Mouse (Mus musculus) B cell, adult 2 months (primary cell): ENCODE data around the gene Trmt112.
"Not testable (repeated sequence)": the region's sequence is repeated elsewhere in the genome, so short reads cannot be mapped to it uniquely, and the experiment has no call there.

Source experiments
- DNase-seq, 2 experiments: peaks; one replicate each; pipeline ENCODE4 v3.0.0; 2022

Trmt112 gene

DNA sequence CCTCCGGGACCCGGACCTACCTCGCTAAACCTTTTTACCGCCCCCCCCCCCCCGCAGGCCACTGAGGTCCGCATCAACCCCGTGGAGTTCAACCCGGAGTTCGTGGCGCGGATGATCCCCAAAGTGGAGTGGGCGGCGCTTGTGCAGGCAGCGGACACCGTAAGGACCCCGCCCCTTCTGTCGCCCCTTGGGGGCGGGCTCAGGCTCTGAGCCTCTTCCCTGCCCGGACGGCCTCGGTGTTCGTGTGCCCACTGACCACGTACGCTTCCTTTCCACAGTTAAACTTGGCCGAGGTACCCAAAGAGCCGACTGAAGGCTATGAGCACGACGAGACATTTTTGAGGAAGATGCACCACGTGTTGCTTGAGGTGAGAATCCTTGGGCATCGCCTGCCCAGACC, 808 bp downstream of the Trmt112 start:
- not testable (repeated sequence) for DNase-seq

DNA sequence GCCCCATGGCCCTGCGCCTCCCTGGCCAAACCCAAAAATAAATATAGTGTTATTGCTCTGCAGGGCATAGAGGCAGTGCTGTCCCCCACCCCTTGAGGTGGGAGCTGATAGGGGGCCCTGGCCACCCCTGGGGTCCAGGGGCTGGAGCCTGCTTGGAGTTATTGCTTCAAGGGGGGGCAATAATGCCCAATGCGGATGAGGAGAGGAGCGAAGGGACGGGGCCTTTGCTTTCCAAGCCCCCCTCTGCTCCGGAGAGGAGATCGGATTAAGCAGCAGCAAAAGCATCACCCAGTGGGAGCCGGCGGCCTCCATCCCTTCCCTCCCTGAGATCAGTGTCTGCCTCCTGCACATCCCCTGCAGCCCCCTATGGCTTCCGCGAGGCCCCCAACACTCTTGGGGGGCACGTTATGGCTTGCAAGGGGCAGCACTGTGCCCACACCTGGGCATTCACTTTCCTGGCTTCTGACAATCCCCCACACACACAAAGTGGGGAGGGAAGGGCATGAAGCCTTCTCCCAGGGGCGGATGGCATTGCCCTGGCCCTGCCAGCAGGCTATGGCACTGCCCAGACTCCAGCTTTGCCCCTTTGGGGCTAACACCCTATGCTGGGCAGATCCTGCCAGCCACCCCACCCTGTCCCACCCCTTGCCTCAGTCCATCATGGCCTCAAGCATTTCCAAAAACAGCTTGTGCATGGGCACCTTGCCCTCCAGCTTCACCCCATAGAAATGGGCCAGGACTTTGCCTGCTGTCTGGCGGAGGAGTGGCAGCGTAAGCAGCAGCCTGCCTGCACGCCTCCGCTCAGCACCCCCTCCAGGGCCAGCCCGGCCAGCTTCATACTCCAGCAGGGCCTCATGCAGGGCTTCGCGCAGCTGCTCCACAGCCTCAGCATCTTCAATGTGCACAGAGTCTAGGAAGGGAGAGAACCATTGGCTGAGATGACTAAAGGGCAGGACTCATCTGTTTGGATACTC, 1.9 kb downstream of the Trmt112 start:
- DNase-seq: no peak

DNA sequence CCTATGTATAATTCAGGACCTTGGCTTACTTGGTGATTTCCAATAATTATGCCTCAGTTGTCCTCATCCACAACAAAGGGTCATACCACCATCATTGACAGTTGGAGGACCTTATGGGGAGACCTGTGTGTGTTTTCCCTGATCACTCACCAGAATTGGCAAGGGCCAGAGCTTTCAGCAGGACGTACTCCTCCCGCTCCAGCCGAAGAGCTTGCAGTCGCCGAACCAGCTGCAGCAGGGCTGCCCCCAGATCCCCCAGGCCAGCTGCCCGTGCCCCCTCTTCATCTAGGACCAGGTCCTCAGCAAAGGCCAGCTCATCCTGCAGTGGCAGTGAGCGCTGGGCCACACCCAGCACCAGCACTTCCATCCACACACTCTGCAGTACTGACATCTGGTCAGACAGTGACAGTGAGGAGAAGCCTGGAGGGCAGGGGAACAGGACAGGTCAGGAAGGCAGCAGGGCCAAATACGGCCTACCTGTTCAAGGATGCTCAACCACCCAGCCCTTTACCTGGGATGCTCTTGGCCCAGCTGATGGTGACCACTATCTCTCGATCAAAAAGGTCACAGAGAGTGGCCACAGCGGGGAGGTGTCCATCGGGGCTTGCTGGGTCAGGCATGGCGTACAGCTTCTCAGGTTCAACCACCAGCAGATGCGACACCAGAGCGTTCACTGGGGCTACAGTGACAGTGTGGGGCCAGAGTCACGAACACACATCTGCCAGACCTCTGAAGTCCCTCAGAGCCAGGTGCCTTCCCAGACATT, 2.9 kb downstream of the Trmt112 start:
- DNase-seq: no peak

DNA sequence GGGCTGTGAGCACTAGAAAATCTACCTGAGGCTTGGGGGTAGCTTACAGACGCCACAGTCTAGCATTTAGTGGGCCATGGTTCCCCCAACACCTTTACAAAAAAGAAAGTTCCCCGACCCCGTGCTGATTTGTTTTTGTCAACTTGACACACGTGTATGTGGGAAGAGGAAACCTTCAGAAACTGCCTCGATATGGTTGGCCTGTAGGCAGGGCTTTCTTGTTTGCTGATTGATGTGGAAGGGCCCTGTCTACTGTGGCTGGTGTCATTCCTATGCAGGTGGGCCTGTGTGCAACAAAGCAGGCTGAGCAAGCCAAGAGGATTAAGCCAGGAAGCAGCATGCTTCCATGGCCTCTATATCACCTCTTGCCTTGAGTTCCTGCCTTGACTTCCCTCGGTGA, 3.5 kb downstream of the Trmt112 start:
- no peak for DNase-seq

DNA sequence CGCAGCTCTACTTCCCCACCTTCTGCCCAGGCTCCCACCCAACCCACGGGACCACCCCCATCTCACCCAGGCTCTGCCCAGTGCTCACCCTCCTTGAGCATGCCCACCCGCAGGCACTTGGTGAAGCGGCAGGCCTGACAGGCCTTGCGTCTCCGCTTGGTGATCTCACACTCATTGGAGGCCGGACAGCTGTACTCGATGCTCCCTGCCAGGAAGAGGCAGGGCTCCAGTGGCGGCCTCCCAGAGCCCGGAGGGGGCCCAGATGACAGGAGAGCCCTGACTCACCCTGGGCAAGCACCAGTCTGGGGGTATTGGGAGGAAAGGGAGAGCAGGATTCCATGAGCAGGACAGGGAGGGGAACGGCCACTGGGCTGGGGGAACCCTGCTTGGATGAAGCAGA, 4.5 kb downstream of the Trmt112 start:
- no peak for DNase-seq

DNA sequence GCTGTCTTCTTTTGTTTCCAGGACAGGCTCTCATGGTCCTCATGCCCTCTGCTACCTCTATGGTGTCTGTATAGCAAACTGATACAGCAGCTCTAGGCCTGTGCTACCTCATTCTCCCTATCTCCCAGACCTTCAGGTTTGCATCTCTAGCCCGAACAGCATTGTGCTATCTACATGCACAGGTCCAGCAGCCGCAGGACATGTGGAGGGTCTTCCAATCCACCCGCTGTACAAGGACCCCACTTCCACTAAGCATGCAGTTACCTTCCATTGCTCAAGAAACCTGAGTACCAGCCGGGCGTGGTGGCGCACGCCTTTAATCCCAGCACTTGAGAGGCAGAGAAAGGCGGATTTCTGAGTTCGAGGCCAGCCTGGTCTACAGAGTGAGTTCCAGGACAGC, 5.0 kb downstream of the Trmt112 start:
- DNase-seq: no peak

DNA sequence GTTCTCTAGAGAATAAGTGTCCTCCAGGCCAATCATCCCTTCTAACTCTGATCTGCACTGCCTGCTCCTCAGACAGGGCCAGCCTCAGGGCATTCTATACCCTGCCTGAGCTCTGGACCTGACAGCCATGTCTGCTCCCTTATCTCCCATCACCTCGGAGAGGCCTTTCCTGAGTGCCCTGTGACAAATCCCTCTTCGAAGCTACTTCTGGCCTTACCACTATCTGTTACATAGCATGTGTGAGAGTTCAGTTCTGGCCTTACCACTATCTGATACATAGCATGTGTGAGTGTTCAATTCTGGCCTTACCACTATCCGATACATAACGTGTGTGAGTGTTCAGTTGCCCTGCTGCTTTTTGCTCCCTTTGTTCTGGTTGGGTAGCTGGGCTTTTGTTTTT, 5.8 kb downstream of the Trmt112 start:
- DNase-seq: no peak

DNA sequence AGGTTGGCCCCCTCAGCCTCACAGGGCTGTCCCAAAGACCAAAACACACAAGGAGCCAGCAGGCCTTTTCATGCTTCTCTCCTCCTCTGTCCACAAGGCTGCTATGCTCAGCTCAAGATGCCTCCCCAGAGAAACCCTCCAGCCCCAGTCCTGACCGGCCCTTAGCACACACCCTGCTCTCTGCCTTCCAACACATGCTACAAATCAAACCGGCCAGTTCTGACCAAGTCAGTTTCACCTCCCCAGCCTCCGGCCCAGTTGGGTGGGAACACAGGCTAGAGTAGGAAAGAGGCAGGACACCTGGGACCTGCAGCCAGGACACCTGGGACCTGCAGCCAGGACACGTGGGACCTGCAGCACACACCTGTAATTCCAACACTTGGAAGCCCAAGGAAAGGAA, 7.0 kb downstream of the Trmt112 start:
- no peak for DNase-seq

DNA sequence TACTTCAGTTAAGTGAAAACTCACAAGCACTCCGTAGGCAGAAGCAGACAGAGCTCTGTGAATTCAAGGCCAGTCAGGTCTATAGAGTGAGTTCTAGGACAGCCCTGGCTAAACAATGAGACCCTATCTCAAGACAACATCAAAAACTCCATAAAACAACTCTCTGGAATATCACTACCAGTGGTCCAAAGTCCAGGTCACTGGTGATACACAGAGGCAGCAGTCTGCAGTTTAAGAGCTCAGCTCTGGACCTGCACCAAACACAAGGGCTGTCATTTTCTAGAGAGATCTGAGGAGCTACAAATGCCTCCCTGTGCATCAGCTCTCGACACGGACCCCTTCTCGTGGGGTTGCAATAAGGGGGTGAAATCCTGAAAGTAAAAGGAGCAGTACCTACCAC, 8.8 kb downstream of the Trmt112 start:
- no peak for DNase-seq

DNA sequence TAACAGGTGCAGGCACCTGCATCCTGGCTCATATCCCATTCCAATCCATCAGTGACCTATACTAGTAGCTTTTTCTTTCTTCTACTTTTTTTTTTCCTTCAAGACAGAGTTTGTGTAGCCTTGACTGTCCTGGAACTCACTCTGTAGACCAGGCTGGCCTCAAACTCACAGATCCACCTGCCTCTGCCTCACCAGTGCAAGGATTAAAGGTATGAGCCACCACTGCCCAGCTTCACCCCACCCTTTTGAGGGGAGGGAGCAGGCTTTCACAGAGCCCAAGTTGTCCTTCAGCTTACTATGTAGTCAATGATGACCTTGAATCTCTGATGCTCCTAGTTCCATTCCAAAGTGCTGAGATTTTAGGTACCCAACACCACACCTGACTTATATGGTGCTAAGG, 9.9 kb downstream of the Trmt112 start:
- no peak for DNase-seq

DNA sequence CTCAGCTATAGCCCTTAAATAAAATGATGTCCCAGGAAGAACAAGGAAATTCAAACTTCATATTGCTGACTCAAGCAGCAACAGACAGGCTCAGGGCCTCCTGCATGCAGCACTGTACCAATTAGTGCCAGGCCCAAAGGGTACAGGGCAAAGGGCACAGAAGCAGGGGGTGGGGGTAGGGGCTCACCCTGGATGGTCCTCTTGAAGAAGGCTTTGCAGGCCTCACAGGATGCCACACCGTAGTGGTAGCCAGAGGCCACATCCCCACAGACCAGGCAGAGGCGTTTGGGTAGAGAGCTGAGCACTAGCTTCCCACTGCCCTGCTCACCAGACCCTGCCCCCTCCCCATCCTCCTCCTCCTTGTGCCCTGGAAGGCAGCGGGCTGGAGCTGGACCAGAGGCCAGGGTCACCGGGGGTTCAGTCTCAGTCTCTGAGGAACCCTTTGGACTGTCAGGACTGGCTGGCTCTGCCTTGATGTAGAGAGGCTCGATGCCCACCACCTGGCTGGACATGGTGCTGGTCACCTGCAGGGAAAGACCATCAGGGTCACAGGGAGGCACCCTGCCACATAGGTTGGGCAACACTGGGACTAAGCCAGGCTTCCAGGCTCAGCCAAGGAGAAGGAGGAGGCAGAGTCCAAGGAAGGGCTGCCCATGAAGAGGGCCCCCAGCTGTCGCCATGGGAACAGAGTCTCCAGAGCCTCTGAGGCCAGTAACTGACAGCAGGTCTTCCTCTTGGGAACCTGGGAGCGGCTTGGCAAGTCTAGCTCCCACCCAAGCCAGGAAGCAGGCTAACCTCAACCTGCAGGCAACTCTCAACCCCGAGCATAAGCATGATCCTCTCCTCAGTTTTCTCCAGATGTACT, 10.6 kb downstream of the Trmt112 start:
- DNase-seq: no peak

DNA sequence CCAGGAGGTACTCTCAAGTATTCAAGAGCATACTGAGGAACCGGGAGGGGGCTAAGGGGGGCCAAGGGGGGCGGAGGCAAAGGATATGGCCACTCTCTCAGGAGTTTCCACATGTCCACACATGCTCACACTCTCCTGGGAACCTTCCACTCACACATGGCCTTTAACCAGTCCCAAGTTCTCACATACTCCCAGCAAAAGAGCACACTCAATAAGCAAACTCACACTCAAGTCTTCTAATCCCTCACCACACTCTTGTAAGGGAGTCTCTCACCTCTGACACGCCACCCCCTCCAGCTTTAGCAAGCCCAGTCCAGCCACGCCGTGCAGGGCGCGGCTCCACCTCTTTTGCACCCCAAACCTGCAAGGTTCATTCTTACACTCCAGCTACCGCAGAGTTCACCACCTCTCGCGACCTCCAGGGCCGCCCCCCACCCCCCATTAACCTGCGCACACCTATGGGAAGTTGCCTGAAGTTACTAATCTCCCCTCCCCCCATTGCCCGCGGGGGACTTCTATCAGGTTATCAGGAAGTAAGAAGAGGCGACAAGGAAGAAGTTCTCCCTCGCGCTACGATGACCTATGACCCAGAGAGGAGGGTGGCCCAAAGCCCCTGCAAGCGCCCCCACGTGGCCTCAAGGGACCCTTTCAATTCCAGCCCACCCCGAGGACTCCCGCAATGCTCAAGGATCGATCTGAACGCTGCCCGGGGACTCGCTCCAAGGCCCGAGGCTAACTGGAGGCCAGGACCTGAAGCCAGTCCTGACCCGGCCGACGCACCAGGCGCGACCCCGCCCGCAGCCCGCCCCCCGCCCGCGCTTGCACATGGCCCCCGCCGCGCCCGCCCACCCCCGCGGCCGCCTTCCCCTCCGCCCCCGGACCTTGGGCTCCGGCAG, 11.5 kb downstream of the Trmt112 start:
- DNase-seq: peak; percentile 60 to 63

DNA sequence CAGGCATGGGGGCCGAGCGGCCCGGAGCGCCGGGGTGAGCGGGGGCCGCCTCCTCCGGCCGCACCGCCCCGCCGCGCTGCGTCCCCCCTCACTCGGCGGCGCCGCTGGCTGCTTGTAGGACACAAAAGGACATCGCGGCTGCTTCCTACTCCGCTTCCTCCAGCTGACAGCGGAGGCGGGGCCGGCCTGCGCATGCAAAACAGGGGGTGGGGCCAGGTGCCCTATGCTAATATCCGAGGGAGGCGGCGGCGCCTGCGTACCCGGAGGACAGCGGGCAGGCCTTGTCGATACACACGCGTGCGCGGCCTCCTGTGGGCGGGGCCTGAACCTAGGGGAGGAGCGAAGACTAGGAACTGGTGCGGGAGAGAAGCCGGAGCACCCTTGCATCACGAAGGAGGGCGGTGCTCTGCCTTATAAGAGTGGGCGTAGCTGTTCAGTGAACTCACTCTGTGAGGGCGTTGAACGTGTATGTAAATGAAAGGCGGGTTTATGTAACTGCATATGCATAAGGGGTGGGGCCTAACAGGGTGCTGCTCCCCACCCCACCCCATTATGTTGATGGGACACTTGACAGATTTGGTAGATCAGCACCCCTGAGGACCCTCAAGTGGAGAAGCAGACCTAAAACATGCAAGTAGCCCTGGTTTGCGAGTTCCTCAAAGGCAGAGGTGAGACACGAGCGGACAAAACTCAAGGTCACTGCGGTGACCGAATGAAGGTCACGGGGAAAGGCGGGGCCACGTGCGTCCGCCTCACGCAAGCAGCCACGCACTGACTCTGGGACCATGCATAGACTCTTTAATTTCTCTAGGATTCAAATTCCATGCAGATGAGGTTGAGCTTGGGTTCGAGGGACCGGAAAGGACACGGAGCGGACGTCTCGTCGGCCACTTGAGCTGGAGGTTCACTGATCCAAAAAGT, 12.4 kb downstream of the Trmt112 start, which contains the start of gene Esrra:
Gene Esrra (minus strand): TSS at position 167 of the 921 bp plus-strand sequence.
- DNase-seq: peak; percentile 100

DNA sequence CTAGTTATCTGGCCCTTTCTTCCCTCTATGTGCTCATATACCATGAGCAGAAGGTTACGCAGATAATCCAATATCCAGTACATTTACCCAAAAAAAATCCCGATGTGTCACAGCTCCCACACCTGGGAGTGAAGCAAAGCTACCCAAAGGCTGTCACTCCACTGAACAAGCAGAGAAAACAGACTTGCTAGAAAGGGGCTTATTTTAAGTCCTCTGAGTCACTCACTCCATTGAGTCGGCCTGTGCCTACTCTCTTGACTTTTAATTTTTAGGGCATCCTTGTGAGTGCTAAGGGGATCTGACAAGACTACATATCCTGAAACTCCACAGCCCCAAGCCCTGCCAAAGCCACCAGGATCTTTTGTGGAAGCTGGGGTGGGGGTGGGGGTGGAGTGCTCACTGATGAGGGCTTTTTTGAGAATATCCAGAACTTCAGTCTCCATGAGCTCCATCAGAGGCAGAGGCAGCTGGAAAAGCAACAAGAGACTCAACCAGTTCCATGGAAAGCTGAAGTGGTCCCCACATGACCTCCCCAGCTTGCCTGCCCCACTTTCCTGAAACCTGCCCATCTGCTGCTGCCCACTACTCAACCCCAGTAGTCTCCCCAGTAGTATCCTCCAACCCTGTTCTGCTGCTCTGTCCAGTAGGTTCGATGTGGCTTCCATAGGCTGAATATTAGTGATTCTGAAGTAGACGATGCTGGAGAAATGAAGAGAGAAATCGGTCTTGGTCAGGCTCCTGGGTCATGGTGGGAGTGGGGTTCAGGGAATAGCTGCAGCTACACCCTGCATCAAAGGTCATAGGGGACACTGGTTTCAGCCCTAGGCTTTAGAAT, 13.6 kb downstream of the Trmt112 start:
- no peak for DNase-seq

DNA sequence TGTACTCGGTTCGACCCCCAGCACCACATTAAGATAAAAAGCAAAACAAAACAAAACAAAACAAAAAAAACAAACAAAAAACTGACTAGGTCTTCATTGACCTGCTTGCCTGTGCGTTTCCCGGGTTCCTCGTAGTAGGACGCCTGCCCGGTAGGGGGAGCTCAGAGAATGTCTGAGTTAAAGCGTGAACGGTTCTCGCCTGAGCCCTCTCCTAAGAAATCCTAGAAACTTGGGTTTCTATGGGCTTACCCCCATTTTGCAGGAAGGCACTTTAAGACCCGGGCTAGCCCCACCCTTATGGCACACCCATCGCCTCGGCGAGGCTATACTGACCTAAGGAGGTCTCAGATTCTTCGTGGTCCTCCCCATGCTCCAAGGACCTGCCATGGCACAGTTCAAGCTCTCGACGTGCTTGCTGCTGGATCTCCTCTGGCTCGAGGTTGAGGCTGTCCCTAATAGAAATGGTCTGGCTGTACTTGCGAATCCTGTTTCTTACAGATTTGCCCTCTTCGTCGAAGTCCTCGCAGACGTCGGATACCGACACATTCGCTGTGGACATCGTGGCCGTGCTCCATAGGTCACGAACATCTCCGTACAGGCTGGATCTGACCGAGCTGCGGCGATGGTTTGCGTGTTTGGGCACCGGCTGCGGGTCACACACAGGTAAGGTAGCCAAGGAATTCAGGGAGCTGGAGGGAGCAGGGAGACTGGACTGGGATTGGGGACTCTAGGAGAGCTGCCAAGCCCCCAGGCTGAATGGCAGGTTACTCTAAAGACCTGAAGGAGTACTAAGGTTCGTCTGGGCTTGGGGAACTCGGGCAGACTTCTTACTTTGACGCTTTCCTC, 15.2 kb downstream of the Trmt112 start:
- peak; percentile 91 to 92 for DNase-seq

DNA sequence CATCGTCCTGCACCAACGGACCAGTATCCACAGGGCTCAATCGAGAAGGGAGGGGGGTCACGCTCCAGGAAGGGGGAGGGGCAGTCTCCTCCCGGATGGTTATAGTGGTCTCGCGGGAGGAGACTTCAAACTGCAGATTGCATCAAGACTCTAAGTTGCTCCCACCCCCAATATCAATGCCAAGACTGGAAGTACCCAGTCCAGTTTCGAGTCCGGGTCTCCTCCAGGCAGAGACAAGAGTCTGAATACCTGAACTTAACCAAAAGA, 15.7 kb downstream of the Trmt112 start, which contains the start of gene Catsperz:
Gene Catsperz (minus strand): TSS at position 74 of the 267 bp plus-strand sequence.
- DNase-seq: no peak

DNA sequence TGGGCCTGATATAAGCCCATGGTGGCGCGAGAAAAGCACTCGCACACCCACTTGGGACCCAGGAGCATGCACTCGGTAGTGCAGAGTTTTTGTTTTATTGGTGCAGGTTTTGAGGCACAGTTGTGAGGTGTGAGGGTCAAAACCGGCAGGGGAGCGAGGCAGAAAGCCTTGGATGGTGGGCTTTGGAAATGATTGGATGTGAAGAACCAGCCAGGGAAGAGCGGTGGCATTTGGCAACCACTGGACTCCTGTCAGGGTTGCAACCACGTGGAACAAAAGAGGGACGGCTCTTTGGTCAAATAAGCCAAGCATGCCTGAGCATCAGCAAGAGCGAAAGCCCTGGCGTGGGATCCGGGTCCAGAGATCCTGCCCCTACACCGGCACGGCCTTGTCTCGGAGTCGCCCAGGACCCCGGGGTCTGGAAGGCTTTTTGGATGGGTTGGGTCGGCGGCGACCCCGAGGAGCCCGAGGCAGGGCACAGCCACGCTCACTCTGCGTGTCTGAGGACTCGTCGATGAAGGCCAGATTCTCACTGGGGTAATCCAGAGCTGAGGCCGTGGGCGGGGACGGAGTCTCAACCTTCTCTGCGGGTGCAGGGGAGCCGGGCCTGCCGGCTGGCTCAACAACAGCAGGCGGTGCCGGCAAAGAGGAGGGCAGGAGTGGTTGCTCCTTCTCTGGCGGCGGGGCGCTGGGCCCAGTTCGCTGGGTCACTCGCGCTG, 16.3 kb downstream of the Trmt112 start:
- DNase-seq: no peak

DNA sequence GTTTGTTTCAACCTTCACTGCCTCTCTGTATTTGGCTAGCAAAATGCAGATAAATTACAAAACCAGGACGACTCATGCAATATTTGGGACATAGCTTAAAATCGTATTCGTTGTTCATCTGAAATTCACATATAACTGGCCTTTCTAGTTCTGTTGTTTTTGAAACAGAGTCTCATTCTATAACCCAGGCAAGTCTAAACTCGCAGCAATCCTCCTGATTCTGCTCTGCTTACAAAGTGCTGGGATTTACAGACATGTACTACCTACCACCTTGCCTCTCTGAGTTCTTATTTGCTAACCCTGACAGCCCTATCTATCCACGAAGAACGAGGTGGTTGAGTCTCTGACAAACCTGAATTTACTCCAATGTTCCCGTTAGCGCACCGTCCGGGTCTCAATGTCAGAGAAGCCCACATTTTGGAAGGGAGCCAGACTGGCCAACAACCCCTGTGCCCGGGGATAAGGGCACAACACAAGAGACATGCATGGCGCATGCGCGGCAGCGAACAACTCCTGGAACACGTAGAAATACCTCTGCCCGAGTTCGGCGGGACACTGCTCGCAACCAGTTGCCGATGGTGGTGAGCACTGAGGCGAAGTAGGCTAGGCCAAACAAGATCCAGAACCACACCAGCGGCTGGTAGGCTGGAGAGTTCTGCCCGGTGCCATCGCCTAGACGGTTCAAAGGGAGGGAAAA, 17.2 kb downstream of the Trmt112 start:
- peak in 1 of 2 experiments; percentile 36 for DNase-seq
